ENCODE assay signal across 8 mouse cellular contexts in the genomic region with DNA sequence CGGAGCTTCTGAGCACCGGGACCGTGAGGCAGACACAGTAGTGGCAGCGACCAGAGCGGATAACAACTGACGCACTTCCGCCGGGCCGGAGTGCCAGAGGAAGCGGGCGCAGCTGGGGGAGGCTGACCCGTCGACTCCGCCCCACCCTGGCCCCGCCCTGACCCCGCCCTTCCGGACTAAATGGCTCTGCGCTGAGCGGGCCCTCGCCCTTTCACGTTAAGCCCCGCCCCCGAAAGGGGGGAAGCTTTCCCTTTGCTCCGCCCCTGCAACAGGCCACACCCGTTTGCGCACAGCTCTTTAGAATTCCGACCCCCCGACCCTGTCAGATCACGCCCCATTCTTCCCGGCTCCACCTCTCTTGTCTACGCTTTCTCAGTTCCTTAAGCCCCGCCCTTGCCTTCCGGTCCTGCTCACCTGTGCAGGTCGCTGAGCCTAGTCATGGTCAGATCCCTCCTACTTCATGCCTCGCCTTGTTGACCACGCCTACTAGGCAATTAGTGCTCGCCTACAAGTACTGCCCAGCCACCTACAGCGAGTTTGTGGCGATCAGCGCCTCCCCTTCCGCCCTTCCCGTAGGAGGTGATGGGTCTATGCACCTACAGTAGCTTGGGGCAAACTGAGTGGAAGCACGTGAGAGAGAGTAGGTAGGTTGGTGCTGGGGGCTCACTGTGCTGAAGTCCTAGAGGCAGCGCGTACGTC. TPM values are rescaled to one million over a fixed set of nuclear protein-coding genes. Genes with fewer than 3 reads are reported as not detected.
A peak's percentile ranks its signal among the peaks of the same experiment; 100 is the strongest.
DNase-seq lines count a peak whose midpoint lies in the region; ATAC-seq and TF ChIP-seq lines count a peak whose summit lies in the region.

Gene Fbrsl1, minus strand, starts transcription at position 68 of the 699 bp plus-strand sequence.

- H3K27me3 ChIP-seq in hindbrain, embryonic 10.5 days (ENCODE audit: insufficient read depth, poor library complexity, severe bottlenecking), result no peaks in the 10 kb centered on the region
- H3K27me3 ChIP-seq in lung, postnatal 0 days (replicated peaks; ENCODE audit: insufficient read depth, low read length), result no peaks in the 10 kb centered on the region

- H3K36me3 ChIP-seq in hindbrain, embryonic 10.5 days, result no peaks in the 10 kb centered on the region
- H3K36me3 ChIP-seq in lung, postnatal 0 days (ENCODE audit: insufficient read depth, low read length), result no peaks in the 10 kb centered on the region

- peak; percentile 95 for DNase-seq in MN1 (ENCODE audit: low spot score)
- peak; percentile 94 for DNase-seq in cerebellum, adult 9-10 months
- peak; percentile 98 for DNase-seq in hindbrain, embryonic 10.5 days (ENCODE audit: low spot score)
- DNase-seq in layer of hippocampus, adult 9-11 months, result peak; percentile 96
- DNase-seq in lung, postnatal 0 days (ENCODE audit: low spot score), result peak; percentile 99
- peak; percentile 94 for DNase-seq in ovary, postnatal 14 days (ENCODE audit: low spot score)
- peak; percentile 98 for DNase-seq in thymus, postnatal 14 days

- peak within 1 kb of the TSS; percentile 95 for H3K4me3 ChIP-seq in hindbrain, embryonic 10.5 days
- peak within 1 kb of the TSS; percentile 98 for H3K4me3 ChIP-seq in lung, postnatal 0 days (ENCODE audit: low read depth, low read length)

- peak within 1 kb of the TSS; percentile 94 for H3K9ac ChIP-seq in lung, postnatal 0 days (replicated peaks; ENCODE audit: low read depth)

- H3K27ac ChIP-seq in hindbrain, embryonic 10.5 days, result peak within 1 kb of the TSS; percentile 92
- H3K27ac ChIP-seq in lung, postnatal 0 days (ENCODE audit: low read length), result peak within 1 kb of the TSS; percentile 95

- ATAC-seq in frontal cortex, adult (ENCODE audit: low TSS enrichment), result peak; percentile 86
- peak; percentile 96 for ATAC-seq in lung, postnatal 0 days

- under 1% methylated on average over 46 of the region's 46 CpGs for WGBS in hindbrain, embryonic 10.5 days
- WGBS in lung, postnatal 0 days, result 3% methylated on average over 29 of the region's 46 CpGs

- peak; percentile 6; the same call in 1 of the 2 replicates for TF ChIP-seq CTCF in lung, postnatal 0 days (IDR thresholded peaks at IDR 0.05)

- H3K9me3 ChIP-seq in hindbrain, embryonic 10.5 days, result no peaks in the 10 kb centered on the region
- no peaks in the 10 kb centered on the region for H3K9me3 ChIP-seq in lung, postnatal 0 days (ENCODE audit: low read length)

- H3K4me2 ChIP-seq in lung, postnatal 0 days (replicated peaks; ENCODE audit: low read depth, low read length), result peak within 1 kb of the TSS; percentile 93

- TF ChIP-seq EP300 in lung, postnatal 0 days (IDR thresholded peaks at IDR 0.05), result no peak

- H3K4me1 ChIP-seq in hindbrain, embryonic 10.5 days (replicated peaks), result peaks cover 39% of the 10 kb centered on the region
- peaks cover 13% of the 10 kb centered on the region; the same call in 1 of the 2 replicates for H3K4me1 ChIP-seq in lung, postnatal 0 days (ENCODE audit: insufficient read depth, low read depth, low read length)

RNA-seq across cellular contexts. Expression of gene Fbrsl1, which starts in this region (rescaled TPM):
- 14.9 and 19.2 TPM in 2 replicates for polyA plus RNA-seq in hindbrain, embryonic 10.5 days (2016; fragmentation: Nextera tagmentation; extraction: Ambion mirVana)
- 9.0 and 10.4 TPM in 2 replicates for polyA plus RNA-seq in lung, postnatal 0 days (2015; fragmentation: Nextera tagmentation; extraction: Ambion mirVana)

Comparison
In these comparisons a context has a peak if more than half of its experiments do, and no peak if none do; other contexts are left out.
1. Peak in every context shown above with its lines: DNase-seq, ATAC-seq, H3K4me3 ChIP-seq and H3K27ac ChIP-seq.